Mouse (Mus musculus) liver, adult 2 months (tissue): ENCODE measurements around the gene Nid2. TPM values are rescaled to one million over a fixed set of nuclear protein-coding genes. Genes with fewer than 3 reads are reported as not detected.

Experiments used
- DNase-seq: peaks from one replicate; pipeline ENCODE4 v3.0.0-alpha.2; 2011; ENCODE audit warnings: low read depth, low spot score; ENCODE audit errors: extremely low read depth
- H3K27ac ChIP-seq: fragments of 200-500 bp; replicated peaks from 2 replicates; pipeline ENCODE4 v1.5.1; 2012; ENCODE audit warnings: low read depth, mild to moderate bottlenecking, control low read depth, inconsistent platforms, low read length; ENCODE audit not compliant: insufficient read depth
- H3K27me3 ChIP-seq: fragments of 200-500 bp; 2 replicates; pipeline ENCODE4 v1.6.1; 2012; ENCODE audit warnings: mild to moderate bottlenecking, moderate library complexity, low read length, inconsistent platforms; ENCODE audit not compliant: control insufficient read depth, insufficient read depth
- H3K36me3 ChIP-seq: fragments of 200-500 bp; 2 replicates; pipeline ENCODE4 v1.6.1; 2012; ENCODE audit warnings: low read length, inconsistent platforms; ENCODE audit not compliant: control insufficient read depth, insufficient read depth
- H3K4me1 ChIP-seq: fragments of 200-500 bp; 2 replicates; pipeline ENCODE4 v1.6.1; 2011; ENCODE audit warnings: low read length; ENCODE audit not compliant: control insufficient read depth, insufficient read depth
- H3K4me3 ChIP-seq: fragments of 200-500 bp; 2 replicates; pipeline ENCODE4 v1.5.1; 2011; ENCODE audit warnings: low read depth, mild to moderate bottlenecking, control low read depth, low read length, moderate library complexity; ENCODE audit not compliant: insufficient read depth
- H3K79me2 ChIP-seq: fragments of 200-500 bp; 2 replicates; pipeline ENCODE4 v1.6.1; 2012; ENCODE audit warnings: inconsistent platforms, mild to moderate bottlenecking, low read length, moderate library complexity; ENCODE audit not compliant: control insufficient read depth, insufficient read depth
- H3K9ac ChIP-seq: fragments of 200-500 bp; 2 replicates; pipeline ENCODE4 v1.6.1; 2012; ENCODE audit warnings: low read depth, mild to moderate bottlenecking, control low read depth, inconsistent platforms, low read length
- CTCF ChIP-seq: fragments of 200-500 bp; IDR thresholded peaks from 2 replicates; pipeline ENCODE4 v1.5.1; 2011; ENCODE audit warnings: low read depth, low read length, control low read depth
- POLR2A ChIP-seq: fragments of 200-500 bp; IDR thresholded peaks from 2 replicates; pipeline ENCODE4 v1.6.1; 2011; ENCODE audit warnings: low read length, control low read depth; ENCODE audit not compliant: insufficient read depth; ENCODE audit errors: extremely low read depth
- WGBS: fragments of 180-500 bp; shearing (Covaris S2); methylation state at CpG from one replicate; pipeline ENCODE4 v1.1.7; 2018; 5-methylcytosine and 5-hydroxymethylcytosine counted together
- polyA plus RNA-seq: library from polyadenylated mRNA; depleted of rRNA; stranded (reverse); fragments of >200 nt; gene quantifications from 2 replicates; pipeline ENCODE4 v1.2.3, GENCODE M21; 2012; rRNA removed
- total RNA-seq: library from RNA; depleted of rRNA; stranded (reverse); fragments of >200 nt; gene quantifications from 2 replicates; pipeline ENCODE4 v1.2.3, GENCODE M21; 2014; rRNA removed

Gene Nid2
- total RNA-seq (2.3 and 6.2 TPM in 2 replicates), polyA plus RNA-seq (5.9 and 6.0 TPM in 2 replicates)

DNA sequence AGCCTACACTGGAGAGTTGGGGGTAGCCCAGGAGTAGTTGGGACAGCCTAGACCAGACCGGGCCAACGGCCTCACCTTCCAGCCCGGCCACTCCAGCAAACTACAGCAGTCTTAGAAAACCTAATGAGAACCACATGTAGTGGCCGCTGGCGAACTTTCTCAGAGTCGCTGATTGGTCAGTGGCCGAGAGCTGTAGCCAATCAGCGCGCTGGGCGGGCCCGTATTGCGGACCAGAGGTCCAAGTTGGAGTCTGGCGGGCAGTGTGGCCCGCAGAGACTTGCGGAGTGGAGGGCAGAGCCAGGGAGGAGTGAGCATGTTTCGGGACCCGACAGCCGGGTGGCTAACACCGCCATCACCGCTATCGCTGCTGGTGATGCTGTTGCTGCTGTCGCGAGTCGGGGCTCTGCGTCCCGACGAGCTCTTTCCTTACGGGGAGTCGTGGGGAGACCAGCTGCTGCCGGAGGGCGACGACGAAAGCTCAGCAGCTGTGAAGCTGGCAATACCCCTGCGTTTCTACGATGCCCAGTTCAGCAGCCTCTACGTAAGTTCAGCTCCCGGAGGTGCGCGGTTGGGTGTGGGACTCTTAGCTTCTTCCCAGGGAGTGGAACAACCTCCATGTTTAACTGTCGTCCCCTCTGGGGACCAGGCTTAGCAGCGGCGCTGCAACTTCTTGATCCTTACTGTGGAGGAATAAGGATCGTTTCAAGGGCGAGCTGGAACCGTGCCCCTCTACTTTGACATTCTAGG is at the start of gene Nid2:
Nid2 (plus strand) TSS at position 241 of the 747 bp plus-strand sequence.
- DNase-seq, result peak; percentile 77
- no peaks in the 10 kb centered on the region for H3K79me2 ChIP-seq
- H3K27me3 ChIP-seq, result no peaks in the 10 kb centered on the region
- H3K4me1 ChIP-seq, result no peaks in the 10 kb centered on the region
- H3K9ac ChIP-seq, result peak within 1 kb of the TSS; percentile 69
- 0 out of 2 replicates have a peak, but pooled peaks cover 2% of the 10 kb centered on the region for H3K36me3 ChIP-seq
- H3K4me3 ChIP-seq, result peak within 1 kb of the TSS; percentile 78
- TF ChIP-seq POLR2A (peak; percentile 45; the same call in 1 of the 2 replicates), CTCF (no peak)
- under 1% methylated on average over 45 of the region's 45 CpGs for WGBS
- 0 out of 2 replicates have a peak within 1 kb of the TSS, but pooled peaks have one; percentile 9 for H3K27ac ChIP-seq

GRCm38 (mm10) chr14:19701546-19701945 is 49.5 kb upstream of the Nid2 start:
- no peak for TF ChIP-seq CTCF
- no peak for TF ChIP-seq POLR2A
- Histone ChIP-seq H3K9ac (no peak overlapping the region), H3K27me3 (no peaks in the 10 kb centered on the region), H3K4me3 (no peak overlapping the region), H3K4me1 (no peaks in the 10 kb centered on the region), H3K79me2 (no peaks in the 10 kb centered on the region), H3K36me3 (no peaks in the 10 kb centered on the region), H3K27ac (no peak overlapping the region)
- DNase-seq, result no peak

DNA sequence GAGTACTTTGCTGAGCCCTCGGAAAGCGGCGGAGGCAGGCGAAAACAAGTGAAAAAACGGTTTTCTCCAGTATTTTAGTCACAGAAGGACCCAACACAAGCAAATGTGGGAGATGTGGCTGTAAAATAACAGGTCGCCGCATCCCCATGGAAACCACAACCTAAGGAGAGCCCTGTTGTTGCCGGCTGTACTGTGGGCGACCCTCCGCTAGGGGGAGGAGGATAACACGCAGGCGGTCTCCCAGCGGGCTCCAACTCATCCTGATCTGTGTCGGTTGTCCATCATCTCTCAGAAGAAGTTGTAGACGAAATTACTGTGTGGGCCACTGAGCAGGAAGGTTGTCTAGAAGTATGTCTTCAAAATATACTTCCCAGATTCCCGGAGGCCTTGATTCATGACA is 45.4 kb upstream of the Nid2 start:
- WGBS, result 13% methylated on average over 16 of the region's 16 CpGs

DNA sequence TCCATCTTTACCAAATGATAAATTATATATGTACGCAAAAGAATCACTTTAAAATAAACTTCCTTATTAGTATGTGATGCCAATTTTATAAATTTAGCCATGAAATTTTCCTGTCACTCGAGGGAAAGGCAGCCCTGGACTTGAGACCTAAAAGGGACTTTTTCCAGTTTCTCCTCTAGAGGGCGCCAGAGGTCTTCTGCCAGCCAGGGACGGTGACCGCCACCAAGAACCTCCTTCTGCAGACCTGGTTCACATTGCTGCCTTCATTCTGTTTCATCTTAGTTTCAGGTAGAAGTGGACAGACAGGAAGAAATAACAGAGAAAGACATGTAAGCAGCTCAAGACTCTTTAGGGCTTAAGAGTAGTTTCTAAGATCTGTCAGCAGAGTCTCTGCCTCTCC is 44.6 kb upstream of the Nid2 start:
- DNase-seq, result peak; percentile 58
- H3K9ac ChIP-seq, result no peak overlapping the region
- WGBS, result 0% methylated on average over 5 of the region's 5 CpGs

More for the DNA sequence above, 45.4 kb upstream of the Nid2 start:
- H3K4me3 ChIP-seq, result no peak overlapping the region
- peaks cover 10% of the 10 kb centered on the region for H3K4me1 ChIP-seq
- DNase-seq, result peak; percentile 34
- H3K9ac ChIP-seq, result no peak overlapping the region
- H3K79me2 ChIP-seq, result peaks cover 3% of the 10 kb centered on the region; the same call in 1 of the 2 replicates
- TF ChIP-seq POLR2A (no peak), CTCF (peak; percentile 93)
- no peaks in the 10 kb centered on the region for H3K27me3 ChIP-seq
- no peaks in the 10 kb centered on the region for H3K36me3 ChIP-seq
- H3K27ac ChIP-seq, result no peak overlapping the region

GRCm38 (mm10) chr14:19706997-19707396 is 44.1 kb upstream of the Nid2 start:
- WGBS, result 54% methylated on average over 2 of the region's 2 CpGs
- Histone ChIP-seq H3K27ac (no peak overlapping the region), H3K9ac (no peak overlapping the region), H3K4me1 (peaks cover 14% of the 10 kb centered on the region), H3K4me3 (no peak overlapping the region), H3K79me2 (peaks cover 3% of the 10 kb centered on the region; the same call in 1 of the 2 replicates), H3K36me3 (no peaks in the 10 kb centered on the region), H3K27me3 (no peaks in the 10 kb centered on the region)
- DNase-seq, result peak; percentile 12
- no peak for TF ChIP-seq CTCF
- no peak for TF ChIP-seq POLR2A

More for the DNA sequence above, 44.6 kb upstream of the Nid2 start:
- no peak overlapping the region for H3K4me3 ChIP-seq
- peaks cover 12% of the 10 kb centered on the region for H3K4me1 ChIP-seq
- H3K27ac ChIP-seq, result no peak overlapping the region
- peaks cover 3% of the 10 kb centered on the region; the same call in 1 of the 2 replicates for H3K79me2 ChIP-seq
- no peaks in the 10 kb centered on the region for H3K36me3 ChIP-seq
- TF ChIP-seq POLR2A (no peak), CTCF (peak; percentile 93)
- no peaks in the 10 kb centered on the region for H3K27me3 ChIP-seq
